Mouse (Mus musculus): ENCODE measurements around the gene Enkd1.
A peak's percentile ranks its signal among the peaks of the same experiment; 100 is the strongest.

Gene Enkd1

GRCm38 (mm10) chr8:105702001-105702401 lies 6.0 kb downstream of the Enkd1 start:
- DNase-seq (ENCODE audit: low spot score in 2 of 2), result no peak

- peak; percentile 96 for DNase-seq (ENCODE audit: low spot score in 2 of 2)
Observed at GRCm38 (mm10) chr8:105700966-105701824, 6.8 kb downstream of the Enkd1 start, which contains the start of the genes Acd and Pard6a. Gene Acd (minus strand): TSS chr8:105701102. Gene Pard6a (plus strand): TSS chr8:105701148.

- DNase-seq (ENCODE audit: low spot score in 2 of 2), result peak; percentile 51 to 62
Observed at GRCm38 (mm10) chr8:105700566-105700965, 7.4 kb downstream of the Enkd1 start.

GRCm38 (mm10) chr8:105699488-105700215 lies 8.4 kb downstream of the Enkd1 start:
- no peak for DNase-seq (ENCODE audit: low spot score in 2 of 2)

- no peak for DNase-seq (ENCODE audit: low spot score in 2 of 2)
Observed at GRCm38 (mm10) chr8:105698734-105699133, 9.3 kb downstream of the Enkd1 start.

GRCm38 (mm10) chr8:105697196-105697780 lies 10.7 kb downstream of the Enkd1 start:
- no peak for DNase-seq (ENCODE audit: low spot score in 2 of 2)

- DNase-seq (ENCODE audit: low spot score in 2 of 2), result no peak
Observed at GRCm38 (mm10) chr8:105695080-105695780, 12.8 kb downstream of the Enkd1 start.

- DNase-seq (ENCODE audit: low spot score in 2 of 2), result no peak
Observed at GRCm38 (mm10) chr8:105694051-105694799, 13.8 kb downstream of the Enkd1 start.

GRCm38 (mm10) chr8:105693648-105694047 lies 14.4 kb downstream of the Enkd1 start:
- no peak for DNase-seq (ENCODE audit: low spot score in 2 of 2)

GRCm38 (mm10) chr8:105692449-105693182 lies 15.4 kb downstream of the Enkd1 start:
- DNase-seq (ENCODE audit: low spot score in 2 of 2), result no peak

GRCm38 (mm10) chr8:105690978-105691377 lies 17.0 kb downstream of the Enkd1 start:
- no peak for DNase-seq (ENCODE audit: low spot score in 2 of 2)

- no peak for DNase-seq (ENCODE audit: low spot score in 2 of 2)
Observed at GRCm38 (mm10) chr8:105689983-105690360, 18.0 kb downstream of the Enkd1 start.

- no peak for DNase-seq (ENCODE audit: low spot score in 2 of 2)
Observed at GRCm38 (mm10) chr8:105689256-105689982, 18.6 kb downstream of the Enkd1 start.

- DNase-seq (ENCODE audit: low spot score in 2 of 2), result no peak
Observed at GRCm38 (mm10) chr8:105688242-105688752, 19.7 kb downstream of the Enkd1 start.

- no peak for DNase-seq (ENCODE audit: low spot score in 2 of 2)
Observed at GRCm38 (mm10) chr8:105687512-105687911, 20.5 kb downstream of the Enkd1 start.

GRCm38 (mm10) chr8:105686551-105686950 lies 21.5 kb downstream of the Enkd1 start:
- DNase-seq (ENCODE audit: low spot score in 2 of 2), result no peak

GRCm38 (mm10) chr8:105685796-105686308 lies 22.2 kb downstream of the Enkd1 start, which contains the start of gene Carmil2:
Gene Carmil2 (plus strand): TSS chr8:105686274.
- DNase-seq (ENCODE audit: low spot score in 2 of 2), result peak; percentile 70 to 82

GRCm38 (mm10) chr8:105685325-105685724 lies 22.7 kb downstream of the Enkd1 start:
- no peak for DNase-seq (ENCODE audit: low spot score in 2 of 2)

- DNase-seq (ENCODE audit: low spot score in 2 of 2), result no peak
Observed at GRCm38 (mm10) chr8:105677891-105678290, 30.1 kb downstream of the Enkd1 start.

Data from spleen, postnatal 14 days (tissue).